Mouse (Mus musculus): Measurements from ENCODE around the gene Atp6v0e.
A peak's percentile ranks its signal among the peaks of the same experiment; 100 is the strongest.

The Atp6v0e gene

GRCm38 (mm10) chr17:26715916-26716717 is 53.1 kb downstream of the Atp6v0e start:
- DNase-seq (ENCODE audit: inconsistent age in 2 of 2, low spot score in 1 of 2), result peak; percentile 96 to 98

GRCm38 (mm10) chr17:26717868-26718267 is 54.8 kb downstream of the Atp6v0e start:
- no peak for DNase-seq (ENCODE audit: inconsistent age in 2 of 2, low spot score in 1 of 2)

GRCm38 (mm10) chr17:26719405-26719804 is 56.4 kb downstream of the Atp6v0e start:
- DNase-seq (ENCODE audit: inconsistent age in 2 of 2, low spot score in 1 of 2), result no peak

- DNase-seq (ENCODE audit: inconsistent age in 2 of 2, low spot score in 1 of 2), result no peak
Observed at GRCm38 (mm10) chr17:26721802-26722201, 58.8 kb downstream of the Atp6v0e start.

- DNase-seq (ENCODE audit: inconsistent age in 2 of 2, low spot score in 1 of 2), result peak in 1 of 2 experiments; percentile 27
Observed at GRCm38 (mm10) chr17:26724790-26725189, 61.8 kb downstream of the Atp6v0e start.

- no peak for DNase-seq (ENCODE audit: inconsistent age in 2 of 2, low spot score in 1 of 2)
Observed at GRCm38 (mm10) chr17:26726674-26727073, 63.6 kb downstream of the Atp6v0e start.

- DNase-seq (ENCODE audit: inconsistent age in 2 of 2, low spot score in 1 of 2), result peak in 1 of 2 experiments; percentile 62
Observed at GRCm38 (mm10) chr17:26727110-26727755, 64.2 kb downstream of the Atp6v0e start.

- DNase-seq (ENCODE audit: inconsistent age in 2 of 2, low spot score in 1 of 2), result no peak
Observed at GRCm38 (mm10) chr17:26742581-26742980, 79.5 kb downstream of the Atp6v0e start.

GRCm38 (mm10) chr17:26743294-26743693 is 80.3 kb downstream of the Atp6v0e start:
- DNase-seq (ENCODE audit: inconsistent age in 2 of 2, low spot score in 1 of 2), result no peak

All from adrenal gland, adult (tissue).